Mouse (Mus musculus): ENCODE results near the gene Ormdl3. TPM values are rescaled to one million over a fixed set of nuclear protein-coding genes. Genes with fewer than 3 reads are reported as not detected.

Gene Ormdl3
- total and polyA plus RNA-seq, 3 experiments, result 52.7 to 93.7 TPM; not detected in 1

DNA sequence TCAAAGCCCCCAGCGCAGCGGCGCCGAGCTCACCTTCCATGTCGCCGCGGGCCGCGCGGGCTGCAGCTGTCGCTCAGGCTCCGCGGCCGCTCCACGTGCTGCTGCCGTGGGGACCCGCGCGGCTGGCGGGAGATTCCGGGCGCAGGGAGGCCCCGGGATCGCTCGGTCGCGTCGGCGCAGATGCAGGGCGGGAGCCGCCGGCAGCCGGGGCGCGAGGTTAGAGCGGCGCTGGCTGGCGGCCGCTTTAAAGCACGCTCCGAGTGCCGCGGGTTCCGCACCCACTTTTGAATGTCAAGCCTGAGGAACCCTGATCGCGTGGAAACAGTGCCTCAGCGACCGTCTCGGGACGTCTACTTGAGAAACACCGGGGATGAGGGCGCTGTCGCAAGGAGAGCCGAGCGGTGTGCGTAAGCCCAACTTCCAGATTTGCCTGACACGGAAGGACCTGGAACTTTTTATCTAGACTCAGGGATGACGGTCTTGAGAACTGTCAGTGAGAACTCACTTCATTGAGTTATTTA, 41.4 kb downstream of the Ormdl3 start, which contains the start of gene Ikzf3:
TSS of gene Ikzf3 (minus strand) at position 321 of the 521 bp plus-strand sequence.
- H3K9me3 ChIP-seq (replicated peaks; ENCODE audit: insufficient read depth, low read length), result no peaks in the 10 kb centered on the region
- H3K27me3 ChIP-seq (ENCODE audit: control insufficient read depth in 1 of 2, insufficient read depth in 2 of 2, low read length in 2 of 2), result peaks cover 4 to 10% of the 10 kb centered on the region in 2 experiments; a peak in 3 of 4 replicates
- H3K36me3 ChIP-seq (ENCODE audit: control insufficient read depth in 1 of 2, insufficient read depth in 2 of 2, low read length in 2 of 2), result peaks cover 0 to 5% of the 10 kb centered on the region in 2 experiments; a peak in 2 of 4 replicates
- H3K4me1 ChIP-seq (ENCODE audit: control insufficient read depth in 1 of 2, insufficient read depth in 2 of 2, low read length in 2 of 2), result peaks cover 2 to 7% of the 10 kb centered on the region in 2 experiments; a peak in 3 of 4 replicates
- no peak for DNase-seq (ENCODE audit: low read depth, low spot score)
- no peak within 1 kb of the TSS for H3K4me3 ChIP-seq (ENCODE audit: control insufficient read depth in 1 of 2, insufficient read depth in 1 of 2, low read depth in 2 of 2, low read length in 2 of 2)
- TF ChIP-seq MYB (IDR thresholded peaks at IDR 0.05; ENCODE audit: low read depth, low read length) (no peak), GABPA (IDR thresholded peaks at IDR 0.05; ENCODE audit: low read depth, low read length) (no peak), MAFK (IDR thresholded peaks at IDR 0.05; ENCODE audit: borderline replicate concordance, low read depth, low read length) (no peak), CHD2 (IDR thresholded peaks at IDR 0.05; ENCODE audit: low read length) (no peak), JUND (IDR thresholded peaks at IDR 0.05; ENCODE audit: low read depth, low read length) (no peak), ZC3H11A (IDR thresholded peaks at IDR 0.05; ENCODE audit: low read depth, low read length) (no peak), NELFE (IDR thresholded peaks at IDR 0.05; ENCODE audit: low read depth, low read length) (no peak), UBTF (IDR thresholded peaks at IDR 0.05; ENCODE audit: borderline replicate concordance, insufficient read depth, low read depth, low read length) (no peak), GATA1 (IDR thresholded peaks at IDR 0.05; ENCODE audit: low read depth, low read length) (no peak), SIN3A (IDR thresholded peaks at IDR 0.05; ENCODE audit: low read length) (no peak), POLR2A (IDR thresholded peaks at IDR 0.05; ENCODE audit: control insufficient read depth in 1 of 2, insufficient read depth in 1 of 2, low read depth in 1 of 2, low read length in 2 of 2, poor library complexity in 1 of 2) (no peak), USF1 (IDR thresholded peaks at IDR 0.05; ENCODE audit: low read depth, low read length) (no peak), TCF12 (IDR thresholded peaks at IDR 0.05; ENCODE audit: low read depth, low read length) (no peak), ZNF384 (IDR thresholded peaks at IDR 0.05; ENCODE audit: low read depth, low read length) (no peak), CHD1 (IDR thresholded peaks at IDR 0.05; ENCODE audit: low read depth, low read length) (no peak), RCOR1 (IDR thresholded peaks at IDR 0.05; ENCODE audit: low read depth, low read length) (no peak), ETS1 (IDR thresholded peaks at IDR 0.05; ENCODE audit: low read depth, low read length) (no peak), KAT2A (conservative IDR thresholded peaks at IDR 0.05; ENCODE audit: low read depth, low read length) (no peak), MAZ (IDR thresholded peaks at IDR 0.05; ENCODE audit: low read depth, low read length) (no peak), EP300 (IDR thresholded peaks at IDR 0.05; ENCODE audit: low read depth in 1 of 2, low read length in 2 of 2) (no peak)
- no peaks in the 10 kb centered on the region for H3K79me2 ChIP-seq (ENCODE audit: control insufficient read depth, insufficient read depth, low read length, poor library complexity)
- no peak within 1 kb of the TSS for H3K27ac ChIP-seq (ENCODE audit: control insufficient read depth, low read depth, low read length)
- H3K9ac ChIP-seq (ENCODE audit: control insufficient read depth, low read depth, low read length, poor library complexity, severe bottlenecking), result no peak within 1 kb of the TSS

Data from MEL (cell line).